16 mouse cellular contexts compared by ENCODE assay signal in genomic region chr11:8495036-8495435, GRCm38 (mm10).
"Had no signal": no experiment of that assay in that cellular context is flagged by ENCODE, and none has a peak within 500 bp of the region (broad histone marks: within the 10 kb centered on the region; RNA-seq: fewer than 3 reads in every experiment).

No protein-coding gene starts in this region.

- H3K9ac ChIP-seq: liver, embryonic 14.5 days; neural tube, embryonic 13.5 days had no signal

- ATAC-seq: lung, postnatal 0 days; midbrain, embryonic 16.5 days had no signal

- H3K4me2 ChIP-seq: midbrain, embryonic 11.5 days; neural tube, embryonic 13.5 days had no signal

- DNase-seq: kidney, adult 18-20 months; kidney, postnatal 25 days; liver; lung, adult 18-20 months; lung, postnatal 4 days; retina, postnatal 1 day; right cerebral cortex, postnatal 4 days; spleen, adult 18-20 months; thymus, adult 2 months; thymus, postnatal 25 days had no signal

- H3K4me3 ChIP-seq: left cerebral cortex, adult 2 months; neural tube, embryonic 13.5 days had no signal

- H3K27me3 ChIP-seq: neural tube, embryonic 13.5 days had no signal

- H3K36me3 ChIP-seq: neural tube, embryonic 13.5 days had no signal

- H3K27ac ChIP-seq: left cerebral cortex, adult 2 months; liver, embryonic 14.5 days; neural tube, embryonic 13.5 days had no signal

- H3K9me3 ChIP-seq: neural tube, embryonic 13.5 days had no signal
